Mouse (Mus musculus) liver, embryonic 11.5 days (tissue): ENCODE results near the gene Sult5a1. TPM values are rescaled to one million over a fixed set of nuclear protein-coding genes. Genes with fewer than 3 reads are reported as not detected.
A peak's percentile ranks its signal among the peaks of the same experiment; 100 is the strongest.
"Not testable (repeated sequence)": the region's sequence is repeated elsewhere in the genome, so short reads cannot be mapped to it uniquely, and the experiment has no call there.

ENCODE experiments used
- ATAC-seq: fragments of 200-750 bp; cut with Nextera tagmentation; replicated peaks from 2 replicates; pipeline ENCODE4 v1.8.0; 2017; ENCODE audit warnings: moderate number of reproducible peaks, mild to moderate bottlenecking, moderate TSS enrichment, moderate library complexity; ENCODE audit not compliant: low FRiP score
- DNase-seq: peaks from one replicate; pipeline ENCODE4 v3.0.0-alpha.2; 2017; ENCODE audit warnings: low spot score
- H3K27ac ChIP-seq: fragments of 300-500 bp; sonication (generic); 2 replicates; pipeline ENCODE4 v1.5.1; 2014; ENCODE audit warnings: mild to moderate bottlenecking, low read depth, low read length, control low read depth
- H3K27me3 ChIP-seq: fragments of 300-500 bp; sonication (generic); replicated peaks from 2 replicates; pipeline ENCODE4 v1.6.1; 2014; ENCODE audit warnings: low read length, mixed read lengths; ENCODE audit not compliant: control insufficient read depth, insufficient read depth
- H3K36me3 ChIP-seq: fragments of 300-500 bp; sonication (generic); 2 replicates; pipeline ENCODE4 v1.6.1; 2014; ENCODE audit warnings: mild to moderate bottlenecking, low read length, moderate library complexity, mixed read lengths; ENCODE audit not compliant: control insufficient read depth, insufficient read depth
- H3K4me1 ChIP-seq: fragments of 300-500 bp; sonication (generic); replicated peaks from 2 replicates; pipeline ENCODE4 v1.6.1; 2014; ENCODE audit warnings: low read length, mixed read lengths; ENCODE audit not compliant: control insufficient read depth, insufficient read depth
- H3K4me2 ChIP-seq: fragments of 300-500 bp; sonication (generic); 2 replicates; pipeline ENCODE4 v1.6.1; 2014; ENCODE audit warnings: mild to moderate bottlenecking, control low read depth, moderate library complexity
- H3K4me3 ChIP-seq: fragments of 300-500 bp; sonication (generic); 2 replicates; pipeline ENCODE4 v1.5.1; 2014; ENCODE audit warnings: low read depth, low read length, control low read depth
- H3K9ac ChIP-seq: fragments of 300-500 bp; sonication (generic); 2 replicates; pipeline ENCODE4 v1.6.1; 2014; ENCODE audit warnings: low read depth, low read length, control low read depth
- H3K9me3 ChIP-seq: fragments of 300-500 bp; sonication (generic); 2 replicates; pipeline ENCODE4 v1.6.1; 2016; ENCODE audit warnings: low read length, inconsistent platforms, mixed read lengths; ENCODE audit not compliant: control insufficient read depth
- WGBS: fragments of 180-500 bp; shearing (Covaris S2); extraction: QIAGEN DNeasy Blood & Tissue Kit; methylation state at CpG from one replicate; pipeline ENCODE4 v1.1.7; 2014; 5-methylcytosine and 5-hydroxymethylcytosine counted together
- polyA plus RNA-seq: library from polyadenylated mRNA; unstranded; fragments of >200 nt; fragmentation: Nextera tagmentation; extraction: Ambion mirVana; gene quantifications from 2 replicates; pipeline ENCODE4 v1.2.1, GENCODE M21; 2014

Gene Sult5a1
- polyA plus RNA-seq, result 4.6 and 5.6 TPM in 2 replicates

- no peak within 1 kb of the TSS for H3K27ac ChIP-seq
- 29% methylated on average over 13 of the region's 13 CpGs for WGBS
- H3K9me3 ChIP-seq, result no peaks in the 10 kb centered on the region
- DNase-seq (no peak), ATAC-seq (no peak)
- H3K9ac ChIP-seq, result no peak within 1 kb of the TSS
- peak within 1 kb of the TSS; percentile 11; the same call in 1 of the 2 replicates for H3K4me3 ChIP-seq
- H3K4me2 ChIP-seq, result peak within 1 kb of the TSS; percentile 45
- H3K27me3 ChIP-seq, result no peaks in the 10 kb centered on the region
- H3K4me1 ChIP-seq, result peaks cover 31% of the 10 kb centered on the region
- H3K36me3 ChIP-seq, result no peaks in the 10 kb centered on the region
Measured at GRCm38 (mm10) chr8:123157888-123158465, at the start of gene Sult5a1. Gene Sult5a1, minus strand, starts transcription at chr8:123158315.

GRCm38 (mm10) chr8:123203571-123203970 lies 45.5 kb upstream of the Sult5a1 start:
- no peak for DNase-seq
- WGBS, result 90% methylated on average over 3 of the region's 3 CpGs
- no peak for ATAC-seq

GRCm38 (mm10) chr8:123202288-123202687 lies 44.2 kb upstream of the Sult5a1 start:
- 27% methylated on average over 5 of the region's 5 CpGs for WGBS
- no peak for ATAC-seq
- H3K4me3 ChIP-seq, result no peak overlapping the region

More at GRCm38 (mm10) chr8:123203571-123203970, 45.5 kb upstream of the Sult5a1 start:
- Histone ChIP-seq H3K9ac (no peak overlapping the region), H3K4me3 (no peak overlapping the region), H3K27me3 (0 out of 2 replicates have a peak, but pooled peaks cover 4% of the 10 kb centered on the region), H3K4me1 (no peaks in the 10 kb centered on the region), H3K27ac (no peak overlapping the region), H3K4me2 (no peak overlapping the region), H3K36me3 (peaks cover 18% of the 10 kb centered on the region), H3K9me3 (no peaks in the 10 kb centered on the region)

GRCm38 (mm10) chr8:123199864-123200263 lies 41.7 kb upstream of the Sult5a1 start:
- ATAC-seq (no peak), DNase-seq (no peak)
- Histone ChIP-seq H3K4me3 (no peak overlapping the region), H3K9me3 (no peaks in the 10 kb centered on the region), H3K27me3 (0 out of 2 replicates have a peak, but pooled peaks cover 4% of the 10 kb centered on the region), H3K4me2 (no peak overlapping the region), H3K36me3 (no peaks in the 10 kb centered on the region), H3K27ac (no peak overlapping the region), H3K9ac (no peak overlapping the region), H3K4me1 (no peaks in the 10 kb centered on the region)
- 66% methylated on average over 14 of the region's 14 CpGs for WGBS

More at GRCm38 (mm10) chr8:123202288-123202687, 44.2 kb upstream of the Sult5a1 start:
- no peak overlapping the region for H3K9ac ChIP-seq
- H3K9me3 ChIP-seq, result no peaks in the 10 kb centered on the region
- H3K27ac ChIP-seq, result no peak overlapping the region
- DNase-seq, result peak; percentile 76
- H3K4me2 ChIP-seq, result no peak overlapping the region
- no peaks in the 10 kb centered on the region for H3K4me1 ChIP-seq
- H3K27me3 ChIP-seq, result 0 out of 2 replicates have a peak, but pooled peaks cover 4% of the 10 kb centered on the region
- H3K36me3 ChIP-seq, result peaks cover 14% of the 10 kb centered on the region

- WGBS, result 63% methylated on average over 5 of the region's 5 CpGs
- H3K4me1 ChIP-seq, H3K9me3 ChIP-seq, DNase-seq, H3K27ac ChIP-seq, H3K4me2 ChIP-seq, H3K4me3 ChIP-seq, H3K36me3 ChIP-seq, H3K9ac ChIP-seq, H3K27me3 ChIP-seq: not testable (repeated sequence)
- peak; percentile 74 for ATAC-seq
Measured at GRCm38 (mm10) chr8:123197016-123197415, 38.9 kb upstream of the Sult5a1 start.

GRCm38 (mm10) chr8:123193771-123194170 lies 35.7 kb upstream of the Sult5a1 start:
- WGBS, result 88% methylated on average over 9 of the region's 9 CpGs
- H3K27me3 ChIP-seq, result no peaks in the 10 kb centered on the region
- no peak overlapping the region for H3K4me3 ChIP-seq
- H3K27ac ChIP-seq, result no peak overlapping the region
- DNase-seq, result no peak
- H3K4me1 ChIP-seq, result peaks cover 5% of the 10 kb centered on the region
- no peak overlapping the region for H3K4me2 ChIP-seq
- H3K9ac ChIP-seq, result no peak overlapping the region
- no peaks in the 10 kb centered on the region for H3K9me3 ChIP-seq
- no peaks in the 10 kb centered on the region for H3K36me3 ChIP-seq
- ATAC-seq, result no peak

- Histone ChIP-seq H3K9me3 (no peaks in the 10 kb centered on the region), H3K27me3 (no peaks in the 10 kb centered on the region), H3K9ac (no peak overlapping the region), H3K4me3 (no peak overlapping the region), H3K4me2 (no peak overlapping the region), H3K27ac (no peak overlapping the region), H3K36me3 (no peaks in the 10 kb centered on the region), H3K4me1 (peaks cover 11% of the 10 kb centered on the region)
- WGBS, result 57% methylated on average over 8 of the region's 8 CpGs
- ATAC-seq (no peak), DNase-seq (no peak)
Measured at GRCm38 (mm10) chr8:123191908-123192307, 33.8 kb upstream of the Sult5a1 start.

GRCm38 (mm10) chr8:123190678-123191077 lies 32.6 kb upstream of the Sult5a1 start:
- Histone ChIP-seq H3K27me3 (no peaks in the 10 kb centered on the region), H3K4me2 (peak overlapping the region; percentile 39), H3K4me3 (no peak overlapping the region), H3K9me3 (no peaks in the 10 kb centered on the region), H3K4me1 (peaks cover 13% of the 10 kb centered on the region), H3K27ac (no peak overlapping the region), H3K9ac (no peak overlapping the region), H3K36me3 (no peaks in the 10 kb centered on the region)
- ATAC-seq (peak; percentile 68), DNase-seq (peak; percentile 72)
- WGBS, result 3% methylated on average over 9 of the region's 9 CpGs

- H3K9me3 ChIP-seq, result no peaks in the 10 kb centered on the region
- H3K4me2 ChIP-seq, result no peak overlapping the region
- WGBS, result 65% methylated on average over 7 of the region's 7 CpGs
- H3K9ac ChIP-seq, result no peak overlapping the region
- 0 out of 2 replicates have a peak, but pooled peaks cover 4% of the 10 kb centered on the region for H3K27me3 ChIP-seq
- no peaks in the 10 kb centered on the region for H3K36me3 ChIP-seq
- H3K4me3 ChIP-seq, result no peak overlapping the region
- H3K4me1 ChIP-seq, result peaks cover 13% of the 10 kb centered on the region
- DNase-seq (no peak), ATAC-seq (no peak)
- H3K27ac ChIP-seq, result no peak overlapping the region
Measured at GRCm38 (mm10) chr8:123188841-123189240, 30.7 kb upstream of the Sult5a1 start.
